Mouse (Mus musculus): ENCODE data around the gene Lars2. TPM values are rescaled to one million over a fixed set of nuclear protein-coding genes. Genes with fewer than 3 reads are reported as not detected.

Lars2 gene
- total and polyA plus RNA-seq, 2 experiments from 2014 or later, result 32.4 to 956 TPM

GRCm38 (mm10) chr9:123489727-123490343, 123.1 kb downstream of the Lars2 start:
- DNase-seq (ENCODE audit: low spot score) (no peak), ATAC-seq (no peak)
- no peak overlapping the region for H3K9ac ChIP-seq (replicated peaks; ENCODE audit: low read length)
- 73% methylated on average over 9 of the region's 9 CpGs for WGBS
- H3K27me3 ChIP-seq (ENCODE audit: insufficient read depth, low read length), result no peaks in the 10 kb centered on the region
- no peak overlapping the region for H3K27ac ChIP-seq
- H3K36me3 ChIP-seq (ENCODE audit: insufficient read depth, low read length), result no peaks in the 10 kb centered on the region
- H3K9me3 ChIP-seq (ENCODE audit: low read length), result no peaks in the 10 kb centered on the region
- peaks cover 3% of the 10 kb centered on the region; the same call in 1 of the 2 replicates for H3K4me1 ChIP-seq (ENCODE audit: insufficient read depth, low read length)
- H3K4me3 ChIP-seq (ENCODE audit: low read length), result no peak overlapping the region
- no peak for TF ChIP-seq CTCF (IDR thresholded peaks at IDR 0.05; ENCODE audit: low read depth)
- no peak overlapping the region for H3K4me2 ChIP-seq (ENCODE audit: low read depth, low read length)

- DNase-seq (ENCODE audit: low spot score), result no peak
- ATAC-seq, result no peak
- H3K9me3 ChIP-seq (ENCODE audit: low read length), result no peaks in the 10 kb centered on the region
- H3K27ac ChIP-seq, result no peak overlapping the region
- H3K36me3 ChIP-seq (ENCODE audit: insufficient read depth, low read length), result no peaks in the 10 kb centered on the region
- H3K4me1 ChIP-seq (ENCODE audit: insufficient read depth, low read length), result peaks cover 3% of the 10 kb centered on the region; the same call in 1 of the 2 replicates
- H3K9ac ChIP-seq (replicated peaks; ENCODE audit: low read length), result no peak overlapping the region
- no peaks in the 10 kb centered on the region for H3K27me3 ChIP-seq (ENCODE audit: insufficient read depth, low read length)
- WGBS, result 64% methylated on average over 5 of the region's 5 CpGs
- no peak overlapping the region for H3K4me3 ChIP-seq (ENCODE audit: low read length)
- no peak overlapping the region for H3K4me2 ChIP-seq (ENCODE audit: low read depth, low read length)
- TF ChIP-seq CTCF (IDR thresholded peaks at IDR 0.05; ENCODE audit: low read depth), result no peak
Measured at GRCm38 (mm10) chr9:123490930-123491329, 124.2 kb downstream of the Lars2 start.

DNA sequence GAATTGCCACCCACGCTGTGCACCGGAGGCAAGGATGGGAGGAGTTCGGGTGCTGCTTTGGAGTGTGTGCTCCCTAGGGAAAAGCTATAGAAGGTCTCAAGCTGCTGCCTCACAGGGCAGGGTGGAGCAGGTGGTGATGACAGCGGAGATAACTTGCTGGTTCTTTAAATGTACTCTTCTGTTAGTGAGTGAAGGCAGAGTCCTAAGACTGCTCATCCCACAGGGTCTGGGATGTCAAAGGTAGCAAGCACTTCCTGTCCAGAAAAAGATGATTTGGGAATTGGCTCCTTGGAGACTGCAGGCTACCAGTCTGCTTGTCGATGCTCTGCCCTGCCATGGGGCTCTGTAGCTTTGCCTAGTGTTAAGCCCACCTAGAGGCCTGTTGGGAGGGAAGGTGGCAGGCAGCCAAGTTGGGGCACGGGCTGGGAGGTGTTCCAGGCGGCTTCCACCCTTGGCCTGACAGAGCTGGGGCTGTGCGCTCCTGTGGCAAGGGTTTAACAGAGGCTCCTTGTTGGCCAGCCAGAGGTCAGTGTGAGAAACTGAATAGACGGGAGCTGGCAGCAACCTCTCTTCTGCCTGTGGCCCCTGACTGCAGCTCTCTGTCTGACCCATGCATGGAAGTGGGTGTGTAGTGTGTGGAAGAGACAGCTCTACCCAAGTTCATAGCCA, 125.3 kb downstream of the Lars2 start:
- no peaks in the 10 kb centered on the region for H3K27me3 ChIP-seq (ENCODE audit: insufficient read depth, low read length)
- H3K4me1 ChIP-seq (ENCODE audit: insufficient read depth, low read length), result no peaks in the 10 kb centered on the region
- no peaks in the 10 kb centered on the region for H3K36me3 ChIP-seq (ENCODE audit: insufficient read depth, low read length)
- 51% methylated on average over 9 of the region's 9 CpGs for WGBS
- H3K4me2 ChIP-seq (ENCODE audit: low read depth, low read length), result no peak overlapping the region; the same call in 1 of the 2 replicates
- H3K27ac ChIP-seq, result peak overlapping the region; percentile 42; the same call in 1 of the 2 replicates
- DNase-seq (ENCODE audit: low spot score) (peak; percentile 79), ATAC-seq (peak; percentile 91)
- TF ChIP-seq CTCF (IDR thresholded peaks at IDR 0.05; ENCODE audit: low read depth), result no peak
- H3K9ac ChIP-seq (replicated peaks; ENCODE audit: low read length), result no peak overlapping the region
- no peak overlapping the region for H3K4me3 ChIP-seq (ENCODE audit: low read length)
- no peaks in the 10 kb centered on the region for H3K9me3 ChIP-seq (ENCODE audit: low read length)

DNA sequence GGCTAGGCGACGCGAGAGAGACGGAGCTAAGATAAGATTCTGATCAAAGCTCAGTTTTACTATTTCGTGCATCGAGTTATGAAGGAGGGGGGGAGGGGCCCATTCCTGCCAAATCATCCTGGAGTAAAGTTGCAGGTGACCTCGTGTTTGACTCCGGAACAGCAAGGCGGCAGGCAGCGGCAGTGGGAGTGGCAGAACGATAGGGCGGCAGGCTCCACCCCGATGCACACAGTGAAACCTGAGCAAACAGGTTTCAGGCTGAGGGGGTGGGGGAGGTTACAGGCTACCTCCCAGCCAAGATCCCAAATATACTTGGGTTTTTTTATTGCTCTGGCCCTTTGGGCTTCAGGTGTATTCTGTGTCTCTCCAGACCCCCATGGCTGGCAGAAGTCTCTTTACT, 129.9 kb downstream of the Lars2 start:
- Histone ChIP-seq H3K36me3 (ENCODE audit: insufficient read depth, low read length) (no peaks in the 10 kb centered on the region), H3K4me1 (ENCODE audit: insufficient read depth, low read length) (no peaks in the 10 kb centered on the region), H3K4me2 (ENCODE audit: low read depth, low read length) (no peak overlapping the region), H3K9me3 (ENCODE audit: low read length) (no peaks in the 10 kb centered on the region), H3K27me3 (ENCODE audit: insufficient read depth, low read length) (no peaks in the 10 kb centered on the region), H3K4me3 (ENCODE audit: low read length) (no peak overlapping the region), H3K9ac (replicated peaks; ENCODE audit: low read length) (no peak overlapping the region), H3K27ac (no peak overlapping the region)
- no peak for DNase-seq (ENCODE audit: low spot score)
- TF ChIP-seq CTCF (IDR thresholded peaks at IDR 0.05; ENCODE audit: low read depth), result no peak
- WGBS, result 29% methylated on average over 13 of the region's 13 CpGs
- ATAC-seq, result no peak

DNA sequence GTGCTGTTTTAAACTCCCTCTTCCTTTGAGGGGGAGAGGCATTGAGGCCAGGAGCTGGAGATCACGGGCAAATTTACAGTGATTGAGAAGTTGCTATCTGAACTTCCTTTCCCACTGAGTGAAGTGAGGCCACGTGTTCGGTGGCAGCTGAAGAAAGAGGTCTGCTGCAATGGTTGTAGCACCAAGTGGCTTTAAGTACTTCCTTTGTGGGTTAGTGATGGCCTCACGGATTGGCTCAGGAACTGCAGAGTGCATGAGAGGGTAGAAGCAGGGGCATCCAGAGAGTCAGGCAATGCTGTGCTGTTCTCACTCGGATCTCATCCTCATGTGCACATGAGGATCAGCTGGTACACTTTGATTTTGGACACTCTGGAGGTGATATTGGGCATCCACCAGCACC, 131.2 kb downstream of the Lars2 start:
- no peak for TF ChIP-seq CTCF (IDR thresholded peaks at IDR 0.05; ENCODE audit: low read depth)
- no peak overlapping the region for H3K9ac ChIP-seq (replicated peaks; ENCODE audit: low read length)
- no peaks in the 10 kb centered on the region for H3K27me3 ChIP-seq (ENCODE audit: insufficient read depth, low read length)
- H3K4me3 ChIP-seq (ENCODE audit: low read length), result no peak overlapping the region
- H3K27ac ChIP-seq, result no peak overlapping the region
- H3K36me3 ChIP-seq (ENCODE audit: insufficient read depth, low read length), result no peaks in the 10 kb centered on the region
- H3K4me2 ChIP-seq (ENCODE audit: low read depth, low read length), result no peak overlapping the region
- DNase-seq (ENCODE audit: low spot score), result no peak
- H3K4me1 ChIP-seq (ENCODE audit: insufficient read depth, low read length), result no peaks in the 10 kb centered on the region
- no peak for ATAC-seq
- 85% methylated on average over 5 of the region's 5 CpGs for WGBS
- no peaks in the 10 kb centered on the region for H3K9me3 ChIP-seq (ENCODE audit: low read length)

DNA sequence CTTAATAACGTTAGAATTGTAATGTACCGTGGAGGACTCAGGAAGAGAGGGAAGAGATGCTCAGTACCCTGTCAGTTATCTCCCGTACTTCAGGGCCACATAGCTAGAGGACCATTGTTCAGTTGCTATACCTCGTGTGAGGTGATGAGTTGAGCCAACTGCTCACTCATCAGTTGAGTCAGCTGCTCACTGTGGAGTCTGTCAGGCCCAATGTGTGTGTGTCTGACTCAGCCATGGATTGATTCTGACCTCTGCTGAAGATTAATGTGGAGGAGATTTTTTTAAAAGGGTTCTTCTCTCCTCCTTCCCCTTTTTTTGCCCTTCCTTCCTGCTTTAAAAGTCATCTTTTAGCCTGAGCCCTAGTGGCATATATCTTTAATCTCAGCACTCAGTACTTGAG, 133.8 kb downstream of the Lars2 start:
- ATAC-seq, result no peak
- H3K4me2 ChIP-seq (ENCODE audit: low read depth, low read length), result no peak overlapping the region
- H3K36me3 ChIP-seq (ENCODE audit: insufficient read depth, low read length), result no peaks in the 10 kb centered on the region
- H3K27me3 ChIP-seq (ENCODE audit: insufficient read depth, low read length), result no peaks in the 10 kb centered on the region
- TF ChIP-seq CTCF (IDR thresholded peaks at IDR 0.05; ENCODE audit: low read depth), result no peak
- no peak overlapping the region for H3K27ac ChIP-seq
- DNase-seq (ENCODE audit: low spot score), result no peak
- no peak overlapping the region for H3K9ac ChIP-seq (replicated peaks; ENCODE audit: low read length)
- H3K4me3 ChIP-seq (ENCODE audit: low read length), result no peak overlapping the region
- H3K4me1 ChIP-seq (ENCODE audit: insufficient read depth, low read length), result no peaks in the 10 kb centered on the region
- no peaks in the 10 kb centered on the region for H3K9me3 ChIP-seq (ENCODE audit: low read length)
- WGBS, result 89% methylated on average over 4 of the region's 4 CpGs
